Mouse (Mus musculus) erythroblast, adult 5-6 weeks (primary cell): ENCODE data around the gene Psme4. TPM values are rescaled to one million over a fixed set of nuclear protein-coding genes. Genes with fewer than 3 reads are reported as not detected.
"Not testable (repeated sequence)": the region's sequence is repeated elsewhere in the genome, so short reads cannot be mapped to it uniquely, and the experiment has no call there.

Experiments
- ATAC-seq: replicated peaks from 2 replicates; pipeline ENCODE4 v1.8.0; 2016; ENCODE audit warnings: moderate number of reproducible peaks, mild to moderate bottlenecking, moderate TSS enrichment, inconsistent platforms; ENCODE audit not compliant: poor library complexity, low FRiP score, severe bottlenecking
- total RNA-seq, 2 experiments: library from RNA; stranded (forward) in 1 of 2; stranded (reverse) in 1 of 2; fragments of 150-400 nt in 1 of 2; fragments of 200-764, 138-1000 nt in 1 of 2; gene quantifications; 2 replicates each; pipeline versions ENCODE4 v1.2.3 to v1.2.4; 2015 to 2017; ENCODE audit warnings: low replicate concordance in 2 of 2

Gene Psme4
- total RNA-seq (2015; ENCODE audit: low replicate concordance) (52.3 and 64.4 TPM in 2 replicates), total RNA-seq (2017; ENCODE audit: low replicate concordance) (70.7 and 75.4 TPM in 2 replicates)

DNA sequence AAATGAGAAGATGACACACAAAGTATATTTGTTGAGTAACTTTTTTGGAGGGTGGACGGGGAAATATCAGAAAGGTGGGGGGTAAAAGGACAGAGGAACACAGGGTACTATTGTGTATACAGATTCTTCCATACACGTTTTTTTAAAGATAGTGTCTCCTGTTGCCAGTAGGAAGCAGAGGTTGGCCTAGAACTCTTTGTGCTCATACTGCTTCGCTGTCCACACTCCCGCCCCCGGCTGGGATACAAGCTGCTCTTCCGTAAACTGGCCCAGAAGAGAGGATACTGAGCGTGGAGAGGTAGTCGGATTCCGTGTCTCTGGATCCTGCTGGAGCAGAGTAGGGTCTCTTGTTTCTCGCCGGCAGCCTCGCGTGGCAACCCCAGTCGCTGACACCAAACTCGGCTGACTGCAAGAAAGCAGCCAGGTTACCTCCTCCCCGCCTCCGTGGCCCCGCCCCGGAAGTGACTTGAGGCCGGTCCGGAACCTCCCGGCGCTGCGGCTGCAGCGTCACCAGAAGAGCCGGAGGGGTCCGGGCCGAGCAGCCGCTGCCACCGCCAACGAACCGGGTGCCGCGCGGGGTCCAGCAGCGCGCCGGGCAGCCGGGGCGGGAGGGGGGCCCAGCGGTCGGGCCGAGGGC, at the start of gene Psme4:
Gene Psme4, plus strand, starts transcription at position 460 of the 637 bp plus-strand sequence.
- peak; percentile 96 for ATAC-seq

DNA sequence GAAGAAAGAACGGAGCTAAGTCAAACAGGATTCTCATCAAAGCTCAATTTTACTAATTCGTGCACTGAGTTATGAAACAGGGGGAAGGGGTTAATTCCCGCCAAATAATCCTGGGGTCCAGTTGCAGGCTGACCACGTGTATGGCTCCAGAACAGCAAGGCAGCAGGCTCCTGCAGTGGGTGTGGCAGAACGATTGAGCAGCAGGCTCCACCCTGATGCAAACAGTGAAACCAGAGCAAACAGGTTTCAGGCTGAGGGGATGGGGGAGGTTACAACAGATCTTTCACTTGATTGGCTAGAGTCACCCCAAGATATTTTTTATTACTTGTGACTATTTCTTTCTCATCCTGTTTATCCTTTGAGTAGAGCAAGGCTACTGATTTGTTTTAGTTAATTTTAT, 48.1 kb upstream of the Psme4 start:
- no peak for ATAC-seq

DNA sequence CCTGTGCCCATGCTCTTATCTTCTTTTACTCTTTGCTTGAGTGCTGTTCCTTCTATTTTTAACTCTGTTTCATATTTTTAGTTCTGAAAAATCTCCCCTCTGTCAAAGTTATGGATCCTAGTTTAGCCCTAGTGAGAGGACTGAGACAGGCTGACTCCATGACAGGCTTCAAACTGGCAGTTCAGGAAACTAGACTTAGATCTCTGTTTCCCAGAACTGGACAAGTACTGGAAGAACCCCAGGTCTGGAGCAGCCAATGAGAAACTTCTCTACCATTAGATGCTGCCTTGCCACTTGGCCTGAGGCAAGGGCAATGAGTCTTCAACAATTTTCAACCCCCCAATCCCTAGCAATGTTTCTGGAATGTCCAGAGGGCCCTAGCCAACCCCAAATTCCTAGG, 40.8 kb upstream of the Psme4 start:
- no peak for ATAC-seq

GRCm38 (mm10) chr11:30733376-30733775, 38.1 kb upstream of the Psme4 start:
- no peak for ATAC-seq

DNA sequence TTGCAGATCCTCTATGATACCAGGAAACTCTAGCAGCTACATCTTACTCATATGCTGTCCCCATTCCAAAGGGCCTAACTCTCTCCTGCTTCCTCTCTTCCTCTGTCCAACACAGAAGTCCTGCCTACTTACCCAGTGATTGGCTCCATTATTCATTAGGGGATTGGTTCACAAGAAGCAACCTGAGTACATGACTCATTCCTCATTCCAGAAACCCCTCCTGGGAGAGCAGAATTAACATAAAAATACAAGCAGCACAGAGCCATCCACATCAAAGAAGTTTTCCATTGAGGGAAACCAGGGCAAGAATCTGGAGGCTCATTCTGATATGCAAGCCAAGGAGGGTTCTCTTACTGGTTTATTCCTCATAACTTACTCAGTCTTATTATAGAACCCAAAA, 27.5 kb upstream of the Psme4 start:
- ATAC-seq: no peak

DNA sequence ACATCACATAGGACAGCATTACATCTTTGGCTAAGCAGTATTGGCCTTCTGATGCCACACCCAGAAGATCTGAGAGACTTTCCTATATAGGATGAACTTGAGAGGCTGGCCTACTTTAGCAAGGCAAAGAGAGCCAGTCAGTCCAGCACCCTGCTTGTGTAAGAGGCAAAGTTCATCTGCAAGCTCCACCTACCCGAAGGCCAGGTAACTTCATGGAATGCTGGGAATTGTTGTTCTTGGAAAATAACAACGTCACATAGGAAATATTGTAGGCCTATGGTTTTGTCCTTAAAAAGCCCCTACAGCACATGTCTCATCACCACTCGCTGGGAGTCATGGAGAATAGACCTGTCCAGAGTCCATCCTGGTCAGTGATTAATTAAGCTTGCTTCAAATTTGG, 22.6 kb upstream of the Psme4 start:
- no peak for ATAC-seq

- ATAC-seq: no peak
Observed at GRCm38 (mm10) chr11:30749587-30749986, 21.9 kb upstream of the Psme4 start.

GRCm38 (mm10) chr11:30750039-30750823, 21.3 kb upstream of the Psme4 start:
- no peak for ATAC-seq

GRCm38 (mm10) chr11:30752956-30753355, 18.6 kb upstream of the Psme4 start:
- no peak for ATAC-seq

DNA sequence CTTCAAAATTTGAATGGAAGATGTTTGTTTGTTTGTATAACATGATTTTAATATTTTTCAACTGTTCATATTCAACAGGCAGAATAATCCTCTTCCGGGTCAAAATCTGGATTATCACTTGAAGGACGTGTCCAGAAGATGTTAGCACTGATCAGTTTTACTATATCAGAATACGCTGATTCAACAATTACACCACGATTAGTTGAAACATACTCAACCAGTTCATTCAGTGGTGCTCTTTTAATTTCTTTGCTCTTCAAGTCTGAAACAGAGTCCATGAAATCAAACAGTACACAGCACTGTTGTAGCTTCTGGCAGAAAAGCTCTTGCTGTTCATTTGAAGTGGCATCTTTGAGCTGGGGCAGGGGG, 17.1 kb upstream of the Psme4 start:
- not testable (repeated sequence) for ATAC-seq

DNA sequence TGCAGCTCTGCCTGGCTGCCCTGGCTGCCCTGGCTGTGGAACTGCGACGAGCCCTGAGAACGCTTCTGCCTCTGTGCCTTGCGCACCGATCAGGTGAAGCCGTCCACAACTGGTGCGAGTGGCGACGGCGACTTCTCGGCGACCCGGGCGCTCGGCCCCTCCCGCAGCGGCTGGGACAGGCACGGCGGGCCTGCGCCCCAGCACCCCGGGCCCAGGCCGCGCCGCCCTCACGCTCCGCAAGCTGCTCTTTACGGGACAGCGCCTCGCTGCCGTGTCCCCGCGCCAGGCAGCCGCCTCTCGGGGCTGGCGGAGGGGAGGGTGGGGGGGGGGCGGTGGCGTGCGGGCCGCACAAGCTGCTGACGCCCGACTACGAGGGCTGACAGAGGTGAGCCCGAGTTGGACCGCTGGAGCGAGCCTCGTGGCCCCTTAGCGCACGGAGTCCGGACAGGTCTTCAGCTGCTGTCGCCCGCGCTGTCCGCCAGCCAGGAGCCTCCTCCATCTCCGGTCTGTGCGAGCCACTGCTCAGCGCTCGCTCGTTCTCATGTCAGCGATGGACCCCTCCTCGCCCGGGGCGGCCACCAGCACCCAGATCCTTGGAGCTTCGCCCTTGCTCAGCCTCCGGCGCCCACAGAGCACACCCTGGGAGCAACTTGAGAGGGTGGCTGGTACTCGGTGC, 16.5 kb upstream of the Psme4 start:
- ATAC-seq: no peak

GRCm38 (mm10) chr11:30761381-30761780, 10.1 kb upstream of the Psme4 start:
- no peak for ATAC-seq

GRCm38 (mm10) chr11:30761891-30762290, 9.6 kb upstream of the Psme4 start:
- no peak for ATAC-seq

GRCm38 (mm10) chr11:30765076-30765475, 6.5 kb upstream of the Psme4 start:
- ATAC-seq: no peak

DNA sequence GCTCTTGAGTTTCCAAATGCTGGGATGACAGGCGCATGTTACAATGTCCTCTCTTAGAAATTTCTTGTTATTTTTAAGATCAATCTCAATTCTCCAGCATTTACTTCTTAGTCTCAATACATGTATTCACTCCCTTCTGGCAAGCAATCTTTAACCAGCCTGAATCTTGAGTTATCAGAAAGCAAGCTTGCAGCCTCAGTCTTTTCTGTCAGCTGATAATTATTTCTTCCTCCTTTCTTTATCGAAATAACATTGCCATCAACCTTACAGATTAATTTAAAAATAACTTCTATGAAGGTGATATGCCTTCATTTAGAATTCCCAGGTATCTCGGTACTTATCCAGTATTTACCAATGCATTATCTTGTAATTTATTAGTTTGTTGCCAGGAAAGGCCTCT, 709 bp upstream of the Psme4 start:
- no peak for ATAC-seq

GRCm38 (mm10) chr11:30771904-30772581, 517 bp downstream of the Psme4 start:
- ATAC-seq: peak; percentile 75

- 0 out of 2 replicates have a peak, but pooled peaks have one; percentile 18 for ATAC-seq
Observed at GRCm38 (mm10) chr11:30772777-30773417, 1.4 kb downstream of the Psme4 start.

- ATAC-seq: no peak
Observed at GRCm38 (mm10) chr11:30774638-30775037, 3.1 kb downstream of the Psme4 start.

DNA sequence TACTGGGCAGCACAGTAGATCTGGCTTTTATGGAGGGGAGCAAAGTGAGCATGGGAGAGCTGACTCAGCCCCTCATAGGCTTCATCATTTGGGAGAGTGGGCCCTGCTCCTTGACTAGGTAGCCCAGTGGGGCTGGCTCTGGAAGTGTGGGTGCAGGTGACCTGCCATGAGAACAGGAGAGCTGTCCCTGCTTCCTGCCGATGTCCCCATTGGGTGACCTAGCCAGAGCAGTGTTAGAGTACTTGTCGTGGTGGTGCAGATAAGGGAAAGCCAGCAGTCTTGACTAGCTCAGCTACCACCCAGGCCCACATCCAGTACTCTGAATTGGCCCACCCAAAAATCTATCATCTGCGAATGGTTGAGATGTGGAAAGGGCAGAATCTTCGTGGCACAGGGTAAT, 6.0 kb downstream of the Psme4 start:
- peak; percentile 41; the same call in 1 of the 2 replicates for ATAC-seq

GRCm38 (mm10) chr11:30780893-30781292, 9.4 kb downstream of the Psme4 start:
- ATAC-seq: no peak
